Mouse (Mus musculus) midbrain, embryonic 10.5 days (tissue): ENCODE measurements around the gene Guca2b. TPM values are rescaled to one million over a fixed set of nuclear protein-coding genes. Genes with fewer than 3 reads are reported as not detected.
"Not testable (repeated sequence)": the region's sequence is repeated elsewhere in the genome, so short reads cannot be mapped to it uniquely, and the experiment has no call there.

Source experiments
- DNase-seq: peaks from one replicate; pipeline ENCODE4 v3.0.0-alpha.2; 2017; ENCODE audit warnings: low spot score
- H3K27ac ChIP-seq: fragments of 300-500 bp; sonication (generic); replicated peaks from 2 replicates; pipeline ENCODE4 v1.5.1; 2016; ENCODE audit warnings: mild to moderate bottlenecking
- H3K27me3 ChIP-seq: fragments of 300-500 bp; sonication (generic); 2 replicates; pipeline ENCODE4 v1.6.1; 2016; ENCODE audit warnings: low read depth, mild to moderate bottlenecking; ENCODE audit not compliant: poor library complexity, severe bottlenecking
- H3K36me3 ChIP-seq: fragments of 300-500 bp; sonication (generic); 2 replicates; pipeline ENCODE4 v1.6.1; 2016; ENCODE audit warnings: mild to moderate bottlenecking, moderate library complexity
- H3K4me1 ChIP-seq: fragments of 300-500 bp; sonication (generic); 2 replicates; pipeline ENCODE4 v1.6.1; 2016
- H3K4me3 ChIP-seq: fragments of 300-500 bp; sonication (generic); 2 replicates; pipeline ENCODE4 v1.5.1; 2016; ENCODE audit warnings: mild to moderate bottlenecking, moderate library complexity
- H3K9me3 ChIP-seq: fragments of 300-500 bp; sonication (generic); replicated peaks from 2 replicates; pipeline ENCODE4 v1.6.1; 2016; ENCODE audit warnings: mild to moderate bottlenecking
- WGBS: fragments of 180-500 bp; shearing (Covaris S2); methylation state at CpG from one replicate; pipeline ENCODE4 v1.1.7; 2016; 5-methylcytosine and 5-hydroxymethylcytosine counted together
- polyA plus RNA-seq: library from polyadenylated mRNA; unstranded; fragments of >200 nt; fragmentation: Nextera tagmentation; extraction: Ambion mirVana; gene quantifications from 2 replicates; pipeline ENCODE4 v1.2.1, GENCODE M21; 2016

The Guca2b gene
- polyA plus RNA-seq, 1 experiment from 2014 or later: not detected

DNA sequence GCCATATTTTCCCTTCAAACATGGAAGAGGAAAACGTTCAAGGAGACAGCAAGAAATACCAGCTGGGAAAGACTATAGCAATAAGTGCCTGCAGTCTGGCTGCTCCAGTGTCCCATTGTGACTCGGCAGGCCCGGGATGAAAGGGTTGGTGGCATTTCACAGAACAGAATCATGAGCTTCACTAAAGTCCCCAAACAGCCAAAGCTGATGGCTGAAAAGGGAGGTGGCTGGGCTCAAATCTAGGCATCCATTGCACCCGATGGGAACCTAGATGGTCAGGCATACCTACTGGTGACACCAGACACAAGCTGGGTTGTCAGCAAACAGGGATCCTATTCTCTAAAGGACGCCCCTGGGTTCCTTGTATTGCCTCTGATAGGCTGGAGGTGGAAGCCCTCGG lies 20.8 kb downstream of the Guca2b start:
- no peaks in the 10 kb centered on the region for H3K9me3 ChIP-seq
- no peak for DNase-seq
- WGBS: 90% methylated on average over 6 of the region's 6 CpGs

DNA sequence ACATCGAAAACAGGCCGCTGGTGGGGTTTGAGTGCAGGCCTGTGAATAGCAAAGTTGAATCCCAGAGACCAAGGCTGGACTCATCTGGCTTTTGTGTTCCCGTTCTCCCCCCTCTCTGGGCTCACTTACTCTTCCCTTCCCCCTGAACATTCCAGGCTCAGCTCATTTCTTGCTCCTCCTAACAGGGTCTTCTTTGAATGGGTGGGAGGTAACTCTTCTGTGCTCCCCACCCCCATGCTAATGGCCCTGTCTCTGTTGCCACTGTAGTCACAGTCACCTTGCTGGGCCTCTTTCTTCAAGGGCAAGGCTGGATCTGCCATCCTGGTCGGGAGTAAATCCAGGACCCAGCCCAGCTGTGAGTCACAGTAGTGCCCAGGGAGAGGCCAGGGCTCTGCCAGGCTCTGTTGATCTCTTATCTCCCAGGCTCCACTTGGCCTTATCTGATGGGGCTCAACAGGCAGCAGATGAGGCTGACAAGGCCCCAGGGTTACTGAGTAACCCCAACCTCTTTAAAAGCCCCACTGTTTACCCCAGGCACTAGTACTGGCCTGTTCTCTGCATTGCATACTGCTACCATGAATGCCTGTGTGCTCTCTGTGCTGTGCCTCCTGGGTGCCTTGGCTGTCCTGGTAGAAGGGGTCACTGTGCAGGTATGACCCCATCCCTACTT lies 21.4 kb downstream of the Guca2b start, which contains the start of gene Guca2a:
TSS of gene Guca2a (plus strand) at position 529 of the 670 bp plus-strand sequence.
- peak; percentile 8 for DNase-seq
- no peaks in the 10 kb centered on the region for H3K9me3 ChIP-seq
- peaks cover 13% of the 10 kb centered on the region; the same call in 1 of the 2 replicates for H3K4me1 ChIP-seq
- no peaks in the 10 kb centered on the region for H3K36me3 ChIP-seq
- no peak within 1 kb of the TSS for H3K4me3 ChIP-seq
- H3K27ac ChIP-seq: no peak within 1 kb of the TSS
- WGBS: 75% methylated on average over 4 of the region's 4 CpGs
- H3K27me3 ChIP-seq: no peaks in the 10 kb centered on the region

More for the DNA sequence above, 20.8 kb downstream of the Guca2b start:
- Histone ChIP-seq H3K4me1 (peaks cover 11% of the 10 kb centered on the region; the same call in 1 of the 2 replicates), H3K36me3 (no peaks in the 10 kb centered on the region), H3K27ac (no peak overlapping the region), H3K27me3 (no peaks in the 10 kb centered on the region), H3K4me3 (no peak overlapping the region)

DNA sequence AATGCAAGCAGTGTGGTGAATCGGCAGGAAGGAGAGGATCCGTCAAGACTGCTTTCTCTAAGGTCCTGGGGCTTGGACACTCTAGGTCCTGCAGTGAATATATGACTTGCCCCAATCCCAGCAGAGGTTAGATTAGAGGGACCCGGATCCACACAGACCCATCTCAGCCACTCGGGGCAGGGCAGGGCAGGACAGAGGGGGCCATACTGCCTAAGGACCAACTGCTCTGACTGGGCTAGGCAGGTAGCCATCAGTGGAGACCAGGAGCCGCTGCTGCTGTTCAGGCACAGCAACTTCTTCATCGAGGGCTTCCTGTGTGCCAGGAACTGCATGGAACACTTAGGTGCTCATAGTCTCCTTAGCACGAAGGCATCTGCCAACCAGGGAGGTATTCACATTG lies 22.0 kb downstream of the Guca2b start:
- Histone ChIP-seq H3K27ac (no peak overlapping the region), H3K4me3 (no peak overlapping the region), H3K36me3 (no peaks in the 10 kb centered on the region), H3K27me3 (no peaks in the 10 kb centered on the region), H3K9me3 (no peaks in the 10 kb centered on the region), H3K4me1 (peaks cover 13% of the 10 kb centered on the region; the same call in 1 of the 2 replicates)
- WGBS: 87% methylated on average over 7 of the region's 7 CpGs
- peak; percentile 8 for DNase-seq

DNA sequence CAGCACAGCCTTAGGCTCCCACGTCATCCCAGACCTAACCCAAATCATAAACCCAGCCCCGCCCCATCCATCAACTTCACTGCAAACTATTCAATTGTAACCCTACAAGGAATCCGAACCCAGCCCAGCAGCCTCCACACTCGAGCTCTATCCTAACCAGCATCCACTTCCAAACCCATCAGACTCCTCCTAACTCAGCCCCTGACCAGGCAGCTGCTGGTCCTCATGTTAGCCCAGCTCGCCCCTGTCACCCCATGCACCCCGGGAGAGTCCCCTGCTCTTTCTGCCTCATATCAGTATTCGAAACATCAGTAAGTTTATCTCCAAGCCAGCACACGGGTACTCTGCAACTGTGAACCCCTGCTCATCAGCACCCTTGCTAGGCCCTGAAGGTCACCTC lies 23.1 kb downstream of the Guca2b start:
- peaks cover 6% of the 10 kb centered on the region; the same call in 1 of the 2 replicates for H3K36me3 ChIP-seq
- 82% methylated on average over 8 of the region's 8 CpGs for WGBS

DNA sequence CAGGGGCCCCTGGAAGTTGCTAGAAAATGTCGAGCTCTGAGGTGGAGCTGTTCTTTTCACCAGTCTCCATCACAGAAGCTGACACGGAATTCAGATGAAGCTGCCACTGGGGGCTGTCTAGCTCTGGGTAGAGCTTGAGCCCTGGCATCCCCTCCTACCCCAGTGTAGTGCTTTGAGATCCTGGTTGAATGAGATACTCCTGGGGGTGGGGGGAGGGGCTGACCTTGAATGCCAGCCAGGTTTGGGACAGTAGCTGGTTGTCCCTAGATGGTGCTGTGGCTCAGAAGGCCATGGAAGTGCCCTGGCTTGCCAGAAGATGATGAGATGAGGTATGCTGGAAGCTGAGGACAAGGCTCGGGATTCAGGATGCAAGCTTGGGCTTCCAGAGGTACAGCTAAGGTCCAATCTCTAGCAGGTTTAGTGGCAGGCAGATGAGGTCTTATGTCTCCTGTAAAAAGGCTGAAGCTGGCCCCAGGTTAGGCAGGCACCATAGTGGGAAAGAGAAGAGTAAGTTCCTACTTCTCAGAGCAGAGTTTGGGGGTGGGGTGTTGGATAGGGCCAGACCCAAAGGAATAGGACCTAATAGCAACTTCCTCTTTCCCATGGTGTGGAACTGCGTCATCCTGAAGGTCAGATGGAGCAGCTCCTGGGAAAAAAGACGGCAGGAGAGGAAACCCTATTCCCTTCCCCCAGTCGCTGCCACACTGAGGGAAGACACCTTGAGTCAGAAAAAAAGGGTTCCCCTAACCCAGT lies 23.7 kb downstream of the Guca2b start:
- no peaks in the 10 kb centered on the region for H3K9me3 ChIP-seq
- H3K36me3 ChIP-seq: peaks cover 12% of the 10 kb centered on the region
- DNase-seq: no peak
- no peaks in the 10 kb centered on the region for H3K27me3 ChIP-seq
- H3K4me1 ChIP-seq: peaks cover 13% of the 10 kb centered on the region; the same call in 1 of the 2 replicates
- 79% methylated on average over 6 of the region's 6 CpGs for WGBS
- no peak overlapping the region for H3K4me3 ChIP-seq
- H3K27ac ChIP-seq: no peak overlapping the region

More for the DNA sequence above, 23.1 kb downstream of the Guca2b start:
- Histone ChIP-seq H3K9me3 (no peaks in the 10 kb centered on the region), H3K4me1 (peaks cover 13% of the 10 kb centered on the region; the same call in 1 of the 2 replicates), H3K27me3 (no peaks in the 10 kb centered on the region), H3K4me3 (no peak overlapping the region), H3K27ac (no peak overlapping the region)
- no peak for DNase-seq

DNA sequence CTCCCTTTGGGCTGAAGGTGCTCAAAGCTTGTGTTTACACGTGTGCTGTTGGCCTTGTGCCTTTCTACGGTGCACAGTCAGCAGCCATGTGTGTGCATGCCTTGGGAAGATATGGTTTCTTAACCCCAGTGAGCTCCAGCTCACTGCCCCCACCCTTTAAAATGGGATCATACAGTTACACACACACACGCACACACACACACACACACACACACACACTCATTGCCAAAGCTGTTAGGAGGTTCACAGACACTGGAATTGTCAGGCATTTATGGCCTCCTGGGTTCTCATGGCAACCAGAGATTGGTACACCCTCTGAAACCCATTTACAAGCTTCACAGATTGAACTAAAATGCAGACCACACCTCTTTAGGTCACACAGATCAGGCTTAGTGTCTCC lies 24.8 kb downstream of the Guca2b start:
- Histone ChIP-seq H3K27me3 (no peaks in the 10 kb centered on the region), H3K36me3 (peaks cover 24% of the 10 kb centered on the region), H3K27ac (no peak overlapping the region), H3K9me3 (no peaks in the 10 kb centered on the region), H3K4me1 (peaks cover 13% of the 10 kb centered on the region; the same call in 1 of the 2 replicates), H3K4me3 (no peak overlapping the region)
- DNase-seq: peak; percentile 7
- WGBS: 84% methylated on average over 3 of the region's 3 CpGs

DNA sequence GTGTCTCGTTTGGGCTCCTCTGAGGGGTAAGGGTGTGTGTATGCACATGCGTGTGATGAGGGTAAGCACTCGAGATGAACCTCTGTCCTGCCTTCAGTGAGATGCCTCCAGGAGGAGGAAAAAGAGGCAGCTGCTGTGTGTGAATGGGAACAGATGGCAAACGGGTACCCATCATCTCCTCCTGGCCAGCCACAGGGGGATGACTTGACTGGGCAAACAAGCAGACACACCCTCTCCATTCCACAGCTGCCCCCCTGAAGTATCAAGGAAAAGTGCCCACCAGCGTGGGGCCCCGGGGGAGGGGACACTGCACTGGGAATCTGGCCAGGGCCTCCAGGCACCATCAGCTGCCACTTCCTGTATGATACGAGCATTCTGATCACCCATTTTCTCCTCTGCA lies 25.4 kb downstream of the Guca2b start:
- H3K36me3 ChIP-seq: peaks cover 25% of the 10 kb centered on the region
- H3K9me3 ChIP-seq: no peaks in the 10 kb centered on the region
- no peak overlapping the region for H3K4me3 ChIP-seq
- H3K4me1 ChIP-seq: peaks cover 13% of the 10 kb centered on the region; the same call in 1 of the 2 replicates
- DNase-seq: no peak
- H3K27me3 ChIP-seq: no peaks in the 10 kb centered on the region
- 83% methylated on average over 7 of the region's 7 CpGs for WGBS
- no peak overlapping the region for H3K27ac ChIP-seq

DNA sequence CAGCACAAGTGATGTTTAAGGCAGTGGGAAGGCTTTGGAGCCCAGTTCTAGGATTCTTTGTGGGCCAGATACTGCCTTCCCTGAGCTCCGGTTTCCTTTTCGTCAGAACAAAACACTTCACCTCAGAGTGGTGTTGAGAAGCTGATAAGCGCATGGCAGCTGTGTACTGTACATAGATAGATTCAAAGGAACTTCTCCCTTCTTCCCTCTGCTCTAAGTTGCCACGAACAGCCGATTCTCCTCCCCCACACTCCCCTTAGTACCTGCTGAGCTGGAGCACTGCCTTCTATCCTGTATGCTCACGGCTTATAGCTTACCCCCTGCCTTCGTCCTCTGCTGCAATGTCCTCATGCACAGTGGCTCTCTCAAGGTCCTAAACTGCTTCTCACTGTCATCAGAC lies 26.0 kb downstream of the Guca2b start:
- Histone ChIP-seq H3K9me3 (no peaks in the 10 kb centered on the region), H3K4me1 (peaks cover 13% of the 10 kb centered on the region; the same call in 1 of the 2 replicates), H3K4me3 (no peak overlapping the region), H3K27me3 (no peaks in the 10 kb centered on the region), H3K36me3 (peaks cover 25% of the 10 kb centered on the region), H3K27ac (no peak overlapping the region)
- no peak for DNase-seq
- 69% methylated on average over 7 of the region's 7 CpGs for WGBS

DNA sequence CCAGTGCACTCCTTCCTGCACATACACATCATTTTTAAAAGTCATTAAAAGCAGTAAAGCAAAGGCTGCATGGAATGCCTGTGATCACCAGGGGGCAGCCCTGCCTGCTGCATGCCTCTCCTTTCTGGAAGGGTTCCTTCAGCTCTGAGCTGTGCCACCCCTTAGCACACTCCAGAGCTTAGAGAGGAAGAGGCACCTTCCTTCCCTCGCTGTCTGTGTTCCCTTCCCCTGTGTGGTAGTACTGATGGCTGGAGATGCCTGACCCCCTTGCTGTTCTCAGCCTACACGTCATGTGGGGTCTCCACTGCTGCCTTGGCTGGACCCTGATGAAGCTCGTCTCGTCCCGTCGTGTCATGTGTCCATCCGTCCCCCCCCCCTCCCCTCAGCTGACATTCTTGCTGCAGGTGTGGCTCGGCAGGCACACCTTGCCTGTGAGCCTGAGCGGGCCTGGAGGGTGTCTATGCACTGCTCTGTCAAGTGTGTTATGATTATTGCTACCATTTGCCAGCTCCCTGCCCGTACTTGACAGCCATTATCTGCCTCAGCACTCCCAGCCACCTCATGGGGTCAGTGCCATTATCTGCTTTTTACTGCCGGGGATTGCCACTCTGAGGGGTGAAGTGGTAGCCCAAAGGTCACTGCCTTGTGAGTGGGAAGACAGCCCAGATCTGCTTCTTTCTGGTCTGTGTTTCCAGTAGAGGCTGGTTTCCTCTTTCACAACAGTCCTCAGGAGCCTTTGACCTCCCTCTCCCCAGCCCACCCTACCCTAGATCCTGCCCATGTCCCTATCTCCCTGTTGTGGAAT lies 27.4 kb downstream of the Guca2b start:
- 77% methylated on average over 11 of the region's 11 CpGs for WGBS
- H3K9me3 ChIP-seq: no peaks in the 10 kb centered on the region
- DNase-seq: no peak

DNA sequence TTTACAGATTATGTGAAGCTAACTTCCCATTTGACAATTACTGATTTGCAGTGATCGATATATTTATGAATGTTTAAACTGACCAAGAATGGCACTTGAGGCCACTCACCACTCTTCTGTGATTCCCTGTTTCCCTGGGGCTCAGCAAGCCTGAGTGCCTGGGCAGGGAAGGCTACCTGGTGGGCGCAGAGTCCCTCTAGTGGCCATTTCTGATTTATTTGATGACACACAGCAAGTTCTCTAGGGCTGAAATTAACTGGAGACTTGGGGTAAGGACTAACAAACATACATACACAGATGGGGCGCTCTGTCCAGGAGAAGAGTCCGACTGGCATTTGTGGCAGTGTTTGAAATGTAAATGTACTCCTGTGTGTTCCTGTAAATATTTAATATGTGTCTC lies 30.4 kb downstream of the Guca2b start:
- not testable (repeated sequence) for H3K4me3 ChIP-seq, H3K27ac ChIP-seq, DNase-seq, H3K27me3 ChIP-seq, H3K9me3 ChIP-seq
- WGBS: 80% methylated on average over 4 of the region's 4 CpGs
- Histone ChIP-seq H3K36me3 (peaks cover 47% of the 10 kb centered on the region), H3K4me1 (peaks cover 20% of the 10 kb centered on the region)

More for the DNA sequence above, 27.4 kb downstream of the Guca2b start:
- Histone ChIP-seq H3K36me3 (peaks cover 30% of the 10 kb centered on the region), H3K27me3 (no peaks in the 10 kb centered on the region), H3K27ac (no peak overlapping the region), H3K4me3 (no peak overlapping the region), H3K4me1 (peaks cover 19% of the 10 kb centered on the region)

DNA sequence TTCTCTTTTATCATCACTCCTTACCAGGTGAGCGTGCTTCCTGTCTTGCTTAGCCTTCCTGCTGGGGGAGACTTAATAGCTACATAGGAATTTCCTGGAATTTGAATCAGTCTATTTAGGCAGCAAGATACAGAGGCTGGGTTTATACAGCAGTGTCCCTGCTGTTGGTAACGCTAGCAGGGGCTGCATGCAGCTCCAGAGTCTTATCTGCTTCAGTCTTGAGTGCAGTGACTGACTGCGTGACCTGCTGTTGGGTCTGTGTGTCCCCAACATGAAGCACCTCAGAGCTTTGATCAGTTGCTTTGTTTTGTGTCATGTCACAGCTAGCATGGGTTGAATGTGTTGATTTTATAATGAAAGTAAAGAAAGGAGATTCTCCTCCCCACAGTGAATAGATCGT lies 31.4 kb downstream of the Guca2b start:
- Histone ChIP-seq H3K27ac (no peak overlapping the region), H3K9me3 (no peaks in the 10 kb centered on the region), H3K4me1 (peaks cover 15% of the 10 kb centered on the region), H3K4me3 (no peak overlapping the region), H3K27me3 (no peaks in the 10 kb centered on the region), H3K36me3 (peaks cover 57% of the 10 kb centered on the region)
- WGBS: 83% methylated on average over 4 of the region's 4 CpGs
- no peak for DNase-seq

DNA sequence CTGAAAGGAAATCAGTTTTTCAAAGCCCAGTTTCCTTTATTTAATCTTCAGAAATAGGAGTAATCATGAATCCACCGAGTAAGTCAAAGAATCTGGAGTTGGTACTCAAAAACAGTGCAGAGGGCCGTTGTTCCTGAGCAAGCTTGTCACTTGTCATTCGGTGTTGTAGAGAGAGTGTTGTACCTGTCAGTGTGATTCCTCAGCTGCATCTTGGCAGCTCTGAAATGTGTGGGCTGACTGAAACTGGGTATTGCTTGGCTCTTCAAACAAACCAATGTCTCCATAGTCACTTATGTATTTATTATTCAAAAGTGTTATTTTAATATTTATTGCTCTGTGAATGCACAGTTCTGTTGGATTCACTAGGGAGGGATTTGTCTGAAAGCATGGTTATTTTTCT lies 31.9 kb downstream of the Guca2b start:
- H3K4me1 ChIP-seq: peaks cover 15% of the 10 kb centered on the region
- 76% methylated on average over 3 of the region's 3 CpGs for WGBS
- H3K27ac ChIP-seq: no peak overlapping the region
- H3K9me3 ChIP-seq: no peaks in the 10 kb centered on the region
- H3K27me3 ChIP-seq: no peaks in the 10 kb centered on the region
- no peak for DNase-seq
- no peak overlapping the region for H3K4me3 ChIP-seq
- peaks cover 61% of the 10 kb centered on the region for H3K36me3 ChIP-seq
